Mouse (Mus musculus) right cerebral cortex, postnatal 36 days (tissue): Measurements from ENCODE around the gene Igfbp5.

ENCODE experiments used
- DNase-seq, 2 experiments: peaks; one replicate each; pipeline ENCODE4 v3.0.0; 2022; ENCODE audit warnings: low spot score in 2 of 2, mixed read lengths in 1 of 2

Gene Igfbp5

GRCm38 (mm10) chr1:72874287-72875211, at the start of gene Igfbp5:
Gene Igfbp5 (minus strand): TSS chr1:72874884.
- DNase-seq, result no peak

- peak; percentile 7 to 8 for DNase-seq
These were observed 40.1 kb upstream of the Igfbp5 start for GRCm38 (mm10) chr1:72914815-72915214.

GRCm38 (mm10) chr1:72913073-72913472, 38.4 kb upstream of the Igfbp5 start:
- DNase-seq, result no peak

GRCm38 (mm10) chr1:72895821-72896220, 21.1 kb upstream of the Igfbp5 start:
- DNase-seq, result no peak

GRCm38 (mm10) chr1:72887910-72888309, 13.2 kb upstream of the Igfbp5 start:
- no peak for DNase-seq

- DNase-seq, result no peak
These were observed 11.1 kb upstream of the Igfbp5 start for GRCm38 (mm10) chr1:72885819-72886169.

GRCm38 (mm10) chr1:72885111-72885818, 10.6 kb upstream of the Igfbp5 start:
- no peak for DNase-seq

- no peak for DNase-seq
These were observed 4.6 kb upstream of the Igfbp5 start for GRCm38 (mm10) chr1:72879319-72879634.

GRCm38 (mm10) chr1:72878473-72879318, 4.0 kb upstream of the Igfbp5 start:
- no peak for DNase-seq

- no peak for DNase-seq
These were observed 3.2 kb upstream of the Igfbp5 start for GRCm38 (mm10) chr1:72877892-72878291.

- no peak for DNase-seq
These were observed 1.4 kb upstream of the Igfbp5 start for GRCm38 (mm10) chr1:72876111-72876510.

GRCm38 (mm10) chr1:72875708-72876107, 1.0 kb upstream of the Igfbp5 start:
- DNase-seq, result no peak

GRCm38 (mm10) chr1:72873511-72874286, 985 bp downstream of the Igfbp5 start:
- peak; percentile 50 to 64 for DNase-seq

GRCm38 (mm10) chr1:72873078-72873477, 1.6 kb downstream of the Igfbp5 start:
- no peak for DNase-seq

GRCm38 (mm10) chr1:72872521-72872920, 2.2 kb downstream of the Igfbp5 start:
- DNase-seq, result peak; percentile 56 to 62

- peak; percentile 75 for DNase-seq
These were observed 2.8 kb downstream of the Igfbp5 start for GRCm38 (mm10) chr1:72871697-72872411.

- no peak for DNase-seq
These were observed 3.4 kb downstream of the Igfbp5 start for GRCm38 (mm10) chr1:72871337-72871696.

- peak; percentile 89 to 94 for DNase-seq
These were observed 3.9 kb downstream of the Igfbp5 start for GRCm38 (mm10) chr1:72870615-72871336.

- DNase-seq, result peak; percentile 43 to 53
These were observed 4.7 kb downstream of the Igfbp5 start for GRCm38 (mm10) chr1:72869681-72870614.
